Mouse (Mus musculus) stomach, embryonic 14.5 days (tissue): ENCODE results near the gene Ttc21b. TPM values are rescaled to one million over a fixed set of nuclear protein-coding genes. Genes with fewer than 3 reads are reported as not detected.
"Not testable (repeated sequence)": the region's sequence is repeated elsewhere in the genome, so short reads cannot be mapped to it uniquely, and the experiment has no call there.

ENCODE experiments used
- ATAC-seq: fragments of 200-750 bp; cut with Nextera tagmentation; 2 replicates; pipeline ENCODE4 v1.8.0; 2017; ENCODE audit warnings: low read depth, moderate TSS enrichment; ENCODE audit not compliant: insufficient number of reproducible peaks, insufficient read depth, low FRiP score
- H3K27ac ChIP-seq: fragments of 300-500 bp; sonication (generic); 2 replicates; pipeline ENCODE4 v1.5.1; 2014; ENCODE audit warnings: mild to moderate bottlenecking, low read length, moderate library complexity, mixed read lengths
- H3K27me3 ChIP-seq: fragments of 300-500 bp; sonication (generic); 2 replicates; pipeline ENCODE4 v1.6.1; 2014; ENCODE audit warnings: low read length, control low read depth, mixed read lengths; ENCODE audit not compliant: control insufficient read depth, insufficient read depth
- H3K36me3 ChIP-seq: fragments of 300-500 bp; sonication (generic); 2 replicates; pipeline ENCODE4 v1.6.1; 2014; ENCODE audit warnings: mild to moderate bottlenecking, control low read depth, low read length, moderate library complexity, mixed read lengths; ENCODE audit not compliant: control insufficient read depth, insufficient read depth
- H3K4me1 ChIP-seq: fragments of 300-500 bp; sonication (generic); 2 replicates; pipeline ENCODE4 v1.6.1; 2014; ENCODE audit warnings: low read length, control low read depth, mixed read lengths; ENCODE audit not compliant: control insufficient read depth, insufficient read depth
- H3K4me2 ChIP-seq: fragments of 300-500 bp; sonication (generic); replicated peaks from 2 replicates; pipeline ENCODE4 v1.6.1; 2014; ENCODE audit warnings: low read depth, low read length, control low read depth
- H3K4me3 ChIP-seq: fragments of 300-500 bp; sonication (generic); 2 replicates; pipeline ENCODE4 v1.5.1; 2014; ENCODE audit warnings: low read depth, low read length, control low read depth
- H3K9ac ChIP-seq: fragments of 300-500 bp; sonication (generic); replicated peaks from 2 replicates; pipeline ENCODE4 v1.6.1; 2014; ENCODE audit warnings: low read depth, mild to moderate bottlenecking, control low read depth, low read length, moderate library complexity, mixed read lengths
- H3K9me3 ChIP-seq: fragments of 300-500 bp; sonication (generic); 2 replicates; pipeline ENCODE4 v1.6.1; 2016; ENCODE audit warnings: low read depth, low read length, control low read depth; ENCODE audit not compliant: control insufficient read depth
- WGBS: fragments of 180-500 bp; shearing (Covaris S2); extraction: QIAGEN DNeasy Blood & Tissue Kit; methylation state at CpG from one replicate; pipeline ENCODE4 v1.1.7; 2014; 5-methylcytosine and 5-hydroxymethylcytosine counted together
- polyA plus RNA-seq: library from polyadenylated mRNA; unstranded; fragments of >200 nt; fragmentation: Nextera tagmentation; extraction: Ambion mirVana; gene quantifications from 2 replicates; pipeline ENCODE4 v1.2.1, GENCODE M21; 2014

Ttc21b gene
- polyA plus RNA-seq, 1 experiment from 2014 or later = 16.5 TPM

- ATAC-seq = no peak
- H3K9me3 ChIP-seq = no peaks in the 10 kb centered on the region
- no peak overlapping the region for H3K4me3 ChIP-seq
- peaks cover 10% of the 10 kb centered on the region for H3K36me3 ChIP-seq
- no peak overlapping the region for H3K27ac ChIP-seq
- 98% methylated on average over 2 of the region's 2 CpGs for WGBS
- no peaks in the 10 kb centered on the region for H3K27me3 ChIP-seq
- no peak overlapping the region for H3K4me2 ChIP-seq
- no peaks in the 10 kb centered on the region for H3K4me1 ChIP-seq
- H3K9ac ChIP-seq = no peak overlapping the region
Measured at GRCm38 (mm10) chr2:66206796-66207195, 49.6 kb downstream of the Ttc21b start.

GRCm38 (mm10) chr2:66204218-66204617, 52.2 kb downstream of the Ttc21b start:
- Histone ChIP-seq H3K9ac (no peak overlapping the region), H3K9me3 (no peaks in the 10 kb centered on the region), H3K27ac (no peak overlapping the region), H3K27me3 (no peaks in the 10 kb centered on the region), H3K36me3 (peaks cover 16% of the 10 kb centered on the region), H3K4me2 (no peak overlapping the region), H3K4me1 (no peaks in the 10 kb centered on the region), H3K4me3 (no peak overlapping the region)
- no peak for ATAC-seq
- 93% methylated on average over 2 of the region's 2 CpGs for WGBS

- 73% methylated on average over 3 of the region's 3 CpGs for WGBS
Measured at GRCm38 (mm10) chr2:66200195-66200594, 56.2 kb downstream of the Ttc21b start.

GRCm38 (mm10) chr2:66191691-66192100, 64.7 kb downstream of the Ttc21b start:
- H3K9ac ChIP-seq = no peak overlapping the region
- H3K4me2 ChIP-seq = no peak overlapping the region
- H3K4me3 ChIP-seq = no peak overlapping the region
- H3K9me3 ChIP-seq = no peaks in the 10 kb centered on the region
- peaks cover 6% of the 10 kb centered on the region for H3K36me3 ChIP-seq
- H3K27me3 ChIP-seq = no peaks in the 10 kb centered on the region
- no peaks in the 10 kb centered on the region for H3K4me1 ChIP-seq
- WGBS = 84% methylated on average over 13 of the region's 13 CpGs
- no peak overlapping the region for H3K27ac ChIP-seq
- no peak for ATAC-seq

More at GRCm38 (mm10) chr2:66200195-66200594, 56.2 kb downstream of the Ttc21b start:
- no peaks in the 10 kb centered on the region for H3K27me3 ChIP-seq
- no peaks in the 10 kb centered on the region for H3K4me1 ChIP-seq
- H3K9me3 ChIP-seq = no peaks in the 10 kb centered on the region
- no peak overlapping the region for H3K9ac ChIP-seq
- no peak overlapping the region for H3K27ac ChIP-seq
- ATAC-seq = no peak
- H3K4me3 ChIP-seq = no peak overlapping the region
- no peak overlapping the region for H3K4me2 ChIP-seq
- peaks cover 13% of the 10 kb centered on the region for H3K36me3 ChIP-seq

GRCm38 (mm10) chr2:66190157-66190556, 66.3 kb downstream of the Ttc21b start:
- WGBS = 97% methylated on average over 5 of the region's 5 CpGs
- no peak overlapping the region for H3K4me2 ChIP-seq
- H3K4me3 ChIP-seq = no peak overlapping the region
- H3K27me3 ChIP-seq = no peaks in the 10 kb centered on the region
- H3K9me3 ChIP-seq = no peaks in the 10 kb centered on the region
- no peak overlapping the region for H3K27ac ChIP-seq
- no peaks in the 10 kb centered on the region for H3K4me1 ChIP-seq
- no peak overlapping the region for H3K9ac ChIP-seq
- peaks cover 4% of the 10 kb centered on the region; the same call in 1 of the 2 replicates for H3K36me3 ChIP-seq
- ATAC-seq = no peak

GRCm38 (mm10) chr2:66189197-66189596, 67.2 kb downstream of the Ttc21b start:
- not testable (repeated sequence) for H3K4me2 ChIP-seq, H3K27me3 ChIP-seq, ATAC-seq, H3K4me3 ChIP-seq, H3K9ac ChIP-seq, H3K27ac ChIP-seq, H3K4me1 ChIP-seq, H3K9me3 ChIP-seq, H3K36me3 ChIP-seq
- WGBS = 97% methylated on average over 12 of the region's 12 CpGs

- Histone ChIP-seq H3K9me3 (no peaks in the 10 kb centered on the region), H3K36me3 (peaks cover 4% of the 10 kb centered on the region; the same call in 1 of the 2 replicates), H3K9ac (no peak overlapping the region), H3K27me3 (no peaks in the 10 kb centered on the region), H3K4me3 (no peak overlapping the region), H3K4me1 (no peaks in the 10 kb centered on the region), H3K4me2 (no peak overlapping the region), H3K27ac (no peak overlapping the region)
- WGBS = 73% methylated on average over 6 of the region's 6 CpGs
- no peak for ATAC-seq
Measured at GRCm38 (mm10) chr2:66187520-66187919, 68.9 kb downstream of the Ttc21b start.

- Histone ChIP-seq H3K4me1 (no peaks in the 10 kb centered on the region), H3K36me3 (peaks cover 4% of the 10 kb centered on the region; the same call in 1 of the 2 replicates), H3K9ac (no peak overlapping the region), H3K4me2 (no peak overlapping the region), H3K9me3 (no peaks in the 10 kb centered on the region), H3K4me3 (no peak overlapping the region), H3K27ac (no peak overlapping the region), H3K27me3 (no peaks in the 10 kb centered on the region)
- WGBS = 82% methylated on average over 7 of the region's 7 CpGs
- ATAC-seq = no peak
Measured at GRCm38 (mm10) chr2:66184431-66185164, 71.8 kb downstream of the Ttc21b start.

GRCm38 (mm10) chr2:66180293-66180692, 76.1 kb downstream of the Ttc21b start:
- Histone ChIP-seq H3K4me1 (no peaks in the 10 kb centered on the region), H3K9me3 (no peaks in the 10 kb centered on the region), H3K27ac (no peak overlapping the region), H3K9ac (no peak overlapping the region), H3K4me3 (no peak overlapping the region), H3K4me2 (no peak overlapping the region), H3K27me3 (no peaks in the 10 kb centered on the region), H3K36me3 (no peaks in the 10 kb centered on the region)
- 24% methylated on average over 10 of the region's 10 CpGs for WGBS
- peak; percentile 24; the same call in 1 of the 2 replicates for ATAC-seq
